Mouse (Mus musculus): Measurements from ENCODE around the gene Tmem217.

DNA sequence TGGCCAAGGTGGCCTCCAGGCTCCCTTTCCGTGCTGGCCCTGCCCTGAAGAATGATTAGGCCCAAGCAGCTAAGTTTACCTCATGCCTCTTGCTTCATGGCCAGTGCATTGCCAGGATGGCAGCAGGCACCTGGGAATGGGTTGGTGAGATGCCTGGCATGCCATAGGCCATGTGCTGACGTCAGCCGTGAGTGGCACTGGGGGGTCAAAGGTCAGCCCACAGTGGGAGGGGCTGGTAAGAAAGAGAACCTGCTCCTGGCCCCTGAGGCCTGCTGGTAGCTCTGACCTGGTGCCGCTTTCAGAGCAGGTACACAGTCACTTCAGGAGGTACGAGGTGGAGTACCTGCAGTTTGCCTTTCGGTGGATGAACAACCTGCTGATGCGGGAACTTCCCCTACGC lies 47.4 kb upstream of the Tmem217 start:
- no peak for TF ChIP-seq CTCF (IDR thresholded peaks at IDR 0.05; ENCODE audit: low read depth, low read length)
- TF ChIP-seq POLR2A (IDR thresholded peaks at IDR 0.05; ENCODE audit: insufficient read depth, low read length): no peak
- TF ChIP-seq EP300 (IDR thresholded peaks at IDR 0.05; ENCODE audit: insufficient read depth, low read depth, low read length): no peak

Measured in ES-Bruce4 (cell line).